Mouse (Mus musculus) layer of hippocampus, adult 8-10 months (tissue): ENCODE results near the gene Ddb1. TPM values are rescaled to one million over a fixed set of nuclear protein-coding genes. Genes with fewer than 3 reads are reported as not detected.

Experiments used
- DNase-seq, 2 experiments: peaks; one replicate each; pipeline ENCODE4 v3.0.0; 2022; ENCODE audit warnings: low spot score in 2 of 2
- total RNA-seq, 4 experiments: library from RNA; stranded (reverse); gene quantifications; 2 replicates each; pipeline ENCODE4 v1.2.4; 2022

Gene Ddb1
- total RNA-seq, 4 experiments from 2014 or later: 191 to 201 (median 197) TPM

- DNase-seq: no peak
These were observed 56.2 kb downstream of the Ddb1 start for GRCm38 (mm10) chr19:10661373-10661772.

GRCm38 (mm10) chr19:10661919-10662318, 56.8 kb downstream of the Ddb1 start:
- DNase-seq: no peak

- DNase-seq: no peak
These were observed 57.5 kb downstream of the Ddb1 start for GRCm38 (mm10) chr19:10662665-10663064.

GRCm38 (mm10) chr19:10665093-10665492, 60.0 kb downstream of the Ddb1 start:
- DNase-seq: no peak

GRCm38 (mm10) chr19:10665499-10665898, 60.4 kb downstream of the Ddb1 start:
- DNase-seq: peak in 1 of 2 experiments; percentile 74

- no peak for DNase-seq
These were observed 66.2 kb downstream of the Ddb1 start for GRCm38 (mm10) chr19:10671319-10671718.

GRCm38 (mm10) chr19:10671854-10672417, 66.8 kb downstream of the Ddb1 start:
- no peak for DNase-seq

- no peak for DNase-seq
These were observed 68.1 kb downstream of the Ddb1 start for GRCm38 (mm10) chr19:10673275-10673674.

GRCm38 (mm10) chr19:10676656-10677055, 71.5 kb downstream of the Ddb1 start:
- no peak for DNase-seq

GRCm38 (mm10) chr19:10677915-10678771, 73.0 kb downstream of the Ddb1 start, which contains the start of gene Pga5:
Gene Pga5 (minus strand): TSS chr19:10678071.
- peak; percentile 59 to 86 for DNase-seq

GRCm38 (mm10) chr19:10678772-10679067, 73.6 kb downstream of the Ddb1 start:
- DNase-seq: no peak

Other genes with a start within 250 kb of the Ddb1 start
- 100 to 1,000 TPM; 241 to 317 (median 281) TPM for gene Syt7, start 216.2 kb upstream of the Ddb1 start, total RNA-seq
- 10 to 100 TPM; 47.8 to 70.9 (median 54.8) TPM for gene Lrrc10b, start 147.9 kb upstream of the Ddb1 start, total RNA-seq
- gene Ppp1r32, start 122.4 kb upstream of the Ddb1 start, total RNA-seq: 1 to 10 TPM; 1.4 to 3.4 (median 1.9) TPM
- 10 to 100 TPM; 75.6 to 85.5 (median 83.0) TPM for gene Cpsf7, start 80.1 kb upstream of the Ddb1 start, total RNA-seq
- gene Sdhaf2, start 79.2 kb upstream of the Ddb1 start, total RNA-seq: 10 to 100 TPM; 48.8 to 64.9 (median 58.2) TPM
- 10 to 100 TPM; 10.1 to 14.1 (median 13.3) TPM for gene Tmem216, start 49.1 kb upstream of the Ddb1 start, total RNA-seq
- gene Cyb561a3, start 28.2 kb upstream of the Ddb1 start, total RNA-seq: 10 to 100 TPM in 3 of 4 experiments, 1 to 10 TPM in 1; 9.8 to 15.8 (median 12.8) TPM
- gene Tmem138, start 28.0 kb upstream of the Ddb1 start, total RNA-seq: 10 to 100 TPM; 12.8 to 19.3 (median 15.4) TPM
- gene Tkfc, start 327 bp downstream of the Ddb1 start, total RNA-seq: 10 to 100 TPM; 15.3 to 21.4 (median 19.9) TPM
- under 1 TPM; 0.64 to 0.96 (median 0.86) TPM for gene Vwce, start 28.9 kb downstream of the Ddb1 start, total RNA-seq
- not detected for gene Pga5, start 72.7 kb downstream of the Ddb1 start, total RNA-seq
- gene Vps37c, start 83.4 kb downstream of the Ddb1 start, total RNA-seq: 10 to 100 TPM; 18.0 to 22.6 (median 20.7) TPM
- gene Cd5, start 133.7 kb downstream of the Ddb1 start, total RNA-seq: under 1 TPM in 3 of 4 experiments, not detected in 1; 0.14 to 0.59 (median 0.58) TPM
- gene Cd6, start 224.7 kb downstream of the Ddb1 start, total RNA-seq: under 1 TPM in 3 of 4 experiments, not detected in 1; 0.16 to 0.20 (median 0.18) TPM
- 10 to 100 TPM in 2 of 4 experiments, 1 to 10 TPM in 2; 1.1 to 19.4 (median 6.8) TPM for gene Slc15a3, start 234.4 kb downstream of the Ddb1 start, total RNA-seq